Mouse (Mus musculus) liver, adult 2 months (tissue): ENCODE measurements around the gene Slc1a5. TPM values are rescaled to one million over a fixed set of nuclear protein-coding genes. Genes with fewer than 3 reads are reported as not detected.

ENCODE experiments used
- DNase-seq: peaks from one replicate; pipeline ENCODE4 v3.0.0-alpha.2; 2011; ENCODE audit warnings: low read depth, low spot score; ENCODE audit errors: extremely low read depth
- H3K27ac ChIP-seq: fragments of 200-500 bp; replicated peaks from 2 replicates; pipeline ENCODE4 v1.5.1; 2012; ENCODE audit warnings: low read depth, mild to moderate bottlenecking, control low read depth, inconsistent platforms, low read length; ENCODE audit not compliant: insufficient read depth
- H3K27me3 ChIP-seq: fragments of 200-500 bp; 2 replicates; pipeline ENCODE4 v1.6.1; 2012; ENCODE audit warnings: mild to moderate bottlenecking, moderate library complexity, low read length, inconsistent platforms; ENCODE audit not compliant: control insufficient read depth, insufficient read depth
- H3K36me3 ChIP-seq: fragments of 200-500 bp; 2 replicates; pipeline ENCODE4 v1.6.1; 2012; ENCODE audit warnings: low read length, inconsistent platforms; ENCODE audit not compliant: control insufficient read depth, insufficient read depth
- H3K4me1 ChIP-seq: fragments of 200-500 bp; 2 replicates; pipeline ENCODE4 v1.6.1; 2011; ENCODE audit warnings: low read length; ENCODE audit not compliant: control insufficient read depth, insufficient read depth
- H3K4me3 ChIP-seq: fragments of 200-500 bp; 2 replicates; pipeline ENCODE4 v1.5.1; 2011; ENCODE audit warnings: low read depth, mild to moderate bottlenecking, control low read depth, low read length, moderate library complexity; ENCODE audit not compliant: insufficient read depth
- H3K79me2 ChIP-seq: fragments of 200-500 bp; 2 replicates; pipeline ENCODE4 v1.6.1; 2012; ENCODE audit warnings: inconsistent platforms, mild to moderate bottlenecking, low read length, moderate library complexity; ENCODE audit not compliant: control insufficient read depth, insufficient read depth
- H3K9ac ChIP-seq: fragments of 200-500 bp; 2 replicates; pipeline ENCODE4 v1.6.1; 2012; ENCODE audit warnings: low read depth, mild to moderate bottlenecking, control low read depth, inconsistent platforms, low read length
- CTCF ChIP-seq: fragments of 200-500 bp; IDR thresholded peaks from 2 replicates; pipeline ENCODE4 v1.5.1; 2011; ENCODE audit warnings: low read depth, low read length, control low read depth
- POLR2A ChIP-seq: fragments of 200-500 bp; IDR thresholded peaks from 2 replicates; pipeline ENCODE4 v1.6.1; 2011; ENCODE audit warnings: low read length, control low read depth; ENCODE audit not compliant: insufficient read depth; ENCODE audit errors: extremely low read depth
- WGBS: fragments of 180-500 bp; shearing (Covaris S2); methylation state at CpG from one replicate; pipeline ENCODE4 v1.1.7; 2018; 5-methylcytosine and 5-hydroxymethylcytosine counted together
- polyA plus RNA-seq: library from polyadenylated mRNA; depleted of rRNA; stranded (reverse); fragments of >200 nt; gene quantifications from 2 replicates; pipeline ENCODE4 v1.2.3, GENCODE M21; 2012; rRNA removed
- total RNA-seq: library from RNA; depleted of rRNA; stranded (reverse); fragments of >200 nt; gene quantifications from 2 replicates; pipeline ENCODE4 v1.2.3, GENCODE M21; 2014; rRNA removed

The Slc1a5 gene
- total and polyA plus RNA-seq, 2 experiments: 1.8 to 4.2 TPM

DNA sequence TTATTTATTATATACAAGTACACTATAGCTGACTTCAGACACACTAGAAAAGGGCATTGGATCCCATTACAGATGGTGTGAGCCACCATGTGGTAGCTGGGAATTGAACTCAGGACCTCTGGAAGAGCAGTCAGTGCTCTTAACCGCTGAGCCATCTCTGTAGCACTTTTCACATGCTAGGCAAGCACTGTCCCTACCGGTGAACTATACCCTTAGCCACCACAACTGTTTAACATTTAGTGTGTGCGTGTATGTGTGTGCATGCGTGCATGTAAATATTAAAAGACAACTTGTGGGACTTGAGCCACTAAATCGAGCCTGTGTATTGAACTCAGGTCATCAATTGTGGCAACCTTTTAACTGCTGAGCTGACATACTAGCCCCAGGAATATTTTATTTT, 65.6 kb downstream of the Slc1a5 start:
- 92% methylated on average over 5 of the region's 5 CpGs for WGBS
- DNase-seq: no peak
- H3K9ac ChIP-seq: no peak overlapping the region
- H3K4me3 ChIP-seq: no peak overlapping the region
- peaks cover 8% of the 10 kb centered on the region; the same call in 1 of the 2 replicates for H3K4me1 ChIP-seq
- no peak overlapping the region for H3K27ac ChIP-seq
- no peaks in the 10 kb centered on the region for H3K27me3 ChIP-seq
- TF ChIP-seq CTCF (no peak), POLR2A (no peak)
- H3K79me2 ChIP-seq: peaks cover 3% of the 10 kb centered on the region; the same call in 1 of the 2 replicates
- H3K36me3 ChIP-seq: no peaks in the 10 kb centered on the region

- Histone ChIP-seq H3K9ac (no peak overlapping the region), H3K36me3 (no peaks in the 10 kb centered on the region), H3K27me3 (no peaks in the 10 kb centered on the region), H3K27ac (no peak overlapping the region), H3K79me2 (peaks cover 3% of the 10 kb centered on the region; the same call in 1 of the 2 replicates), H3K4me3 (no peak overlapping the region), H3K4me1 (peaks cover 7% of the 10 kb centered on the region; the same call in 1 of the 2 replicates)
- 93% methylated on average over 19 of the region's 19 CpGs for whole genome bisulfite sequencing
- no peak for DNase-seq
- TF ChIP-seq POLR2A: no peak
- no peak for TF ChIP-seq CTCF
Measured at GRCm38 (mm10) chr7:16847507-16847906, 66.4 kb downstream of the Slc1a5 start.

Other genes with a start within 250 kb of the Slc1a5 start
- 30.4 and 38.9 TPM in 2 replicates for gene Arhgap35, start 166.3 kb upstream of the Slc1a5 start, total RNA-seq
- 20.7 and 22.2 TPM in 2 replicates for gene Arhgap35, start 166.3 kb upstream of the Slc1a5 start, polyA plus RNA-seq
- not detected in 2 replicates for gene Ceacam15, start 105.6 kb upstream of the Slc1a5 start, total RNA-seq
- gene Ceacam15, start 105.6 kb upstream of the Slc1a5 start, polyA plus RNA-seq: not detected in 2 replicates
- not detected in 2 replicates for gene Ceacam9, start 59.4 kb upstream of the Slc1a5 start, total RNA-seq
- not detected in 2 replicates for gene Ceacam9, start 59.4 kb upstream of the Slc1a5 start, polyA plus RNA-seq
- 116 and 134 TPM in 2 replicates for gene Ap2s1, start 42.9 kb upstream of the Slc1a5 start, total RNA-seq
- gene Ap2s1, start 42.9 kb upstream of the Slc1a5 start, polyA plus RNA-seq: 171 and 195 TPM in 2 replicates
- 18.7 and 26.3 TPM in 2 replicates for gene Strn4, start 34.5 kb downstream of the Slc1a5 start, total RNA-seq
- gene Strn4, start 34.5 kb downstream of the Slc1a5 start, polyA plus RNA-seq: 39.5 and 52.7 TPM in 2 replicates
- 5.5 and 6.3 TPM in 2 replicates for gene Fkrp, start 35.4 kb downstream of the Slc1a5 start, total RNA-seq
- 14.3 and 15.3 TPM in 2 replicates for gene Fkrp, start 35.4 kb downstream of the Slc1a5 start, polyA plus RNA-seq
- 2.5 and 5.1 TPM in 2 replicates for gene Prkd2, start 61.6 kb downstream of the Slc1a5 start, total RNA-seq
- 7.8 and 11.7 TPM in 2 replicates for gene Prkd2, start 61.6 kb downstream of the Slc1a5 start, polyA plus RNA-seq
- gene Dact3, start 94.0 kb downstream of the Slc1a5 start, total RNA-seq: under 0.01 and 0.20 TPM in 2 replicates
- gene Dact3, start 94.0 kb downstream of the Slc1a5 start, polyA plus RNA-seq: 0.52 and 0.64 TPM in 2 replicates
- gene Gng8, start 110.4 kb downstream of the Slc1a5 start, total RNA-seq: not detected in 2 replicates
- 0.25 and 0.26 TPM in 2 replicates for gene Gng8, start 110.4 kb downstream of the Slc1a5 start, polyA plus RNA-seq
- 0.07 and 0.09 TPM in 2 replicates for gene Ptgir, start 125.2 kb downstream of the Slc1a5 start, total RNA-seq
- gene Ptgir, start 125.2 kb downstream of the Slc1a5 start, polyA plus RNA-seq: 0.09 and 0.33 TPM in 2 replicates
- gene Calm3, start 142.8 kb downstream of the Slc1a5 start, total RNA-seq: 64.9 and 77.4 TPM in 2 replicates
- 72.0 and 78.1 TPM in 2 replicates for gene Calm3, start 142.8 kb downstream of the Slc1a5 start, polyA plus RNA-seq
- gene Pnmal2, start 163.3 kb downstream of the Slc1a5 start, total RNA-seq: under 0.01 and 0.07 TPM in 2 replicates
- gene Pnmal2, start 163.3 kb downstream of the Slc1a5 start, polyA plus RNA-seq: 0.02 and 0.10 TPM in 2 replicates
- not detected in 2 replicates for gene Pnmal1, start 178.3 kb downstream of the Slc1a5 start, total RNA-seq
- not detected in 2 replicates for gene Pnmal1, start 178.3 kb downstream of the Slc1a5 start, polyA plus RNA-seq
- 0.07 TPM in 1 of 2 replicates, not detected in the other for gene Gm42372, start 201.7 kb downstream of the Slc1a5 start, total RNA-seq
- gene Gm42372, start 201.7 kb downstream of the Slc1a5 start, polyA plus RNA-seq: not detected in 2 replicates
- 0.40 and 0.46 TPM in 2 replicates for gene Ccdc8, start 211.4 kb downstream of the Slc1a5 start, total RNA-seq
- gene Ccdc8, start 211.4 kb downstream of the Slc1a5 start, polyA plus RNA-seq: 0.21 and 0.35 TPM in 2 replicates
- gene Ppp5c, start 246.6 kb downstream of the Slc1a5 start, total RNA-seq: 24.2 and 39.9 TPM in 2 replicates
- gene Ppp5c, start 246.6 kb downstream of the Slc1a5 start, polyA plus RNA-seq: 93.2 and 112 TPM in 2 replicates